Mouse (Mus musculus) cerebellum, adult 11 months (tissue): Measurements from ENCODE around the gene Ces2f.

Experiments used
- DNase-seq: peaks from one replicate; pipeline ENCODE4 v3.0.0; 2022

Ces2f gene

GRCm38 (mm10) chr8:104947056-104947455 is at the start of gene Ces2f:
Ces2f (plus strand) TSS chr8:104947356.
- no peak for DNase-seq

- no peak for DNase-seq
These were observed 45.4 kb upstream of the Ces2f start for GRCm38 (mm10) chr8:104901746-104902145.

GRCm38 (mm10) chr8:104907111-104907510 is 40.0 kb upstream of the Ces2f start:
- DNase-seq: no peak

DNA sequence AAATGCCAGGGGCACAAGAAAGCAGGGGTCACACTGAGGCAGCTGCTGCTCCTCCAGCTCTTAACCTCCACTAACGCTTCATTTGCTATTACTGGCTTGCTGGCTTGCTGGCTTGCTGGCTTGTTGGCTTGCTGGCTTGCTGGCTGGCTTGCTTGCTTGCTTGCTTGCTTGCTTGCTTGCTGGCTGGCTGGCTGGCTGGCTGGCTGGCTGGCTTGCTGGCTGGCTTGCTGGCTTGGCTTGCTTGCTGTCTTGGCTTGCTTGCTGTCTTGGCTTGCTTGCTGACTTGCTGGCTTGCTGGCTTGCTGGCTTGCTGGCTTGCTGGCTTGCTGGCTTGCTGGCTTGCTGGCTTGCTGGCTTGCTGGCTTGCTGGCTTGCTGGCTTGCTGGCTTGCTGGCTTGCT is 38.1 kb upstream of the Ces2f start:
- peak; percentile 70 for DNase-seq

DNA sequence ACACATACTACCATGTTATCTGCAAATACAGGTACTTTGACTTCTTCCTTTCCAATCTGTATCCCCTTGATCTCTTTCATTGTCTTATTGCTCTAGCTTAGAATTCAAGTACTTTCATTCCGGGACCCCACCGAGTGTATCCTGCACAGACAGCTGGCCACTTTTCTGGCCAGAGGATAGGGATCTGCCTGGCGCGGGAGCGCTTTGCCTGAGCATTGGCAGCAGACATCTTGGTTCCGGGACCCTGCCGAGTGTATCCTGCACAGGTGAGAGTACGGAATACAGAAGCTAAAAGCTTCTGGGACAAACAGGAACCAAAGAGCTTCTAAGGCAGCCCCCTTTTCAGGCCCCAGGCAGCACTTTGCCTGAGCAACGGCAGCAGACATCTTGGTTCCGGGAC is 37.5 kb upstream of the Ces2f start:
- DNase-seq: peak; percentile 6

DNA sequence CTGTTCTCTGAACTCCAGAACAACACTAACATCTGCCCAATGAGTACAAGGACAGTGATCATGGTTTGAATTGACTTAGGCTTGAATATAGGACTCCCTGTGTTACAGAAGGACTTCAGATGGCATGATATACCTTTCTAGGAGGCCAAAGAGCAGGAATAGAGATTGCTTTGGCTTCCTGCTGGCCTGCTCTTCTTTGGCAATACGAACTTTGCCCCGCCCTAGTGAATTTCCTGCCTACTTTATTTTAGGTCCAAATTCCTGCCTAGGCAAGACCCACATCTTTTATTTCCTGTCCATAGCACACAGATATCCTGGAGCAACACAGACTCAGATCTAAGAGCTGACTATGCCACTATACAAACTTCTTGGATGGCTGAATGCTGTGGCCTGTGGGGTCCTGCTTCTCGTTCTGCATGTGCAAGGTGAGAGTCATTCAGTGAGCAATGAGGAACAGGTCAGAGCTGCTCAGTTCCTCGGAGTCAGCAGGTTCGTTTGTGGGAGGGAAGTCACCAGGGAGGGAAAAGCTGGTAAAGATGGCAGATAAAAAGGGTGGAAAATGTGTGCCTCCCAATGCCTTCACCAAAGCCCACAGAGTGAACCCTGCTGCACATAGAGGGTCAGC is 21.1 kb upstream of the Ces2f start, which contains the start of gene Ces2e:
Gene Ces2e (plus strand): TSS at position 289 of the 625 bp plus-strand sequence.
- DNase-seq: no peak

DNA sequence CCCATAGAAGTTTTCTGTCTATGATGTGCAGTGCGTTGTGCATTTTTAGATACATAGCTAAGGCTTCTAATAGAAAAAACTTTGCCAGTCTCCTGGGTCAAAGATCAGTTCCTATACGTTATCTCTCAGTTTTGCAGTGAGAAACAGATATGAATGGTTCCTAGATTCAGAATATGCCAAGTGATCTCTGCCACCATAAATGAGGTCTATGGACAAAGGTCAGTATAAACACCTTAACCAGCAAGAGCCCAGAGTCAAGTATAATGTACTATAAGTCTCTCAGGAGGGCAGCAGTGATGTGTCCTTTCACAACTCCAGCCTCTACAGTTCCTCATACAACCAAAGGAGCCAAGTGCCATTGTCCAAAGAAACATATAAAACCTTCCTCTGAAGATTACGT is 19.9 kb upstream of the Ces2f start:
- DNase-seq: no peak

DNA sequence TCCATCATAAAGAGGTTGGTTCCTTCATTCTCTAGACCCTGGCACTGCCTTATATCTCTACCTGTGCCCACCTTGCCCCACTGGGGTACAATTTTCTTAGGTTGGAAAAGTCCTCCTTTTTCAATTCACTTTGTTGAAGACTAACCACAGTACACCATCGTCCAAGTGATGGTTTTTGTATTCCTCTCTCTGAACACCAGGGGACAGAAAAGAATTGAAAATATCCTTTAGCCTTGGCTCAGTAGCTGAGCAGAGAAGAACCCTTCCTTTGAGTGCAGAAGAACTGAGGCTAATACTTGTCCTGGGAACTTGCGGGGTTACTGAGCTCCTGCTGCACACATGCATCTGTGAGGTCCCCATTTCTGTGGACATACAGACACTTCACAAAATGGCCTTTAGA is 2.5 kb upstream of the Ces2f start:
- DNase-seq: no peak

- DNase-seq: no peak
These were observed 1.9 kb downstream of the Ces2f start for GRCm38 (mm10) chr8:104949031-104949430.

DNA sequence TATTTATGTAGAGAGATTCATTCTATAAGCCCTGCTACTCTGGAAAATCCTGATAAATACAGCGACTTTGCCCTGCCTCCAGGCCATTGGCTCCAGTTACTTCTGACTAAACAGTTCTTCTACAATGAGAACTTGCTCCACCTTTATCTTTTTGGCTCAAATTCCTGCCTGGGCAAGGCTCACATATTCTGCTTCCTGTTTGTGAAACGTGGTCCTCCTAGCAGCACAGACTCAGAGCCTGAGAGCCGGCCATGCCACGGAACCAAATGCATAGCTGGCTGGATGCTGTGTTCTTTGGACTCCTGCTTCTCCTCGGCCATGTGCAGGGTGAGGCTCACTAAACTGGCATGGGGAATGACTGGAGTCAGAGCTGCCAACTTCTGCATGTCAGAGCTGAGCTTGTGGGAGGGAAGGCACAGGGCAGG is 14.4 kb downstream of the Ces2f start, which contains the start of gene Ces2g:
Gene Ces2g (plus strand): TSS at position 182 of the 425 bp plus-strand sequence.
- no peak for DNase-seq

GRCm38 (mm10) chr8:104962229-104962901 is 15.2 kb downstream of the Ces2f start:
- no peak for DNase-seq

DNA sequence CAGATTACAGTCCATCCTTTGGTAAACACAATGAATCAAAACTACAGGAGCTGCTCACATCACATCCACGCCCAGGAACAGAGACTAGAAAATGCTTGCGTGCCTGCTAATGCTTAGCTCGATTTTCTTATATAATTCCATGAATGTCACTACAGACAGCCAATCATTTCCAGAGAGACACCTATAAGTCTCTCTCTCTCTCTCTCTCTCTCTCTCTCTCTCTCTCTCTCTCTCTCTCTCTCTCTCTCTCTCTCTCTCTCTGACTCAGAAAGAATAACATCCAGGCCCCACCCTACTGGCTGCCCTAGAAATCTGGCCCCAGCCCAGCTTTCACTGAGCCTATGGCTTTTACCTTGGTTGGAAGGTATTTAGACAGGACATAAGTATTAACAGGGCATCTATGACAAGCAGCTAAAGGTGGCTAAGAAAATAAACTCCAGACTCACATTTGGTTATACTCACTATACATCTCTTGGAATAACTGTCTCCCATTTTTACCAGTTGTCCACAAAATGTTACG is 16.3 kb downstream of the Ces2f start:
- no peak for DNase-seq

- DNase-seq: no peak
These were observed 37.0 kb downstream of the Ces2f start for GRCm38 (mm10) chr8:104984126-104984525.

- DNase-seq: peak; percentile 8
These were observed 37.8 kb downstream of the Ces2f start for GRCm38 (mm10) chr8:104984942-104985341.

- DNase-seq: no peak
These were observed 51.0 kb downstream of the Ces2f start for GRCm38 (mm10) chr8:104998191-104998590.

- DNase-seq: no peak
These were observed 52.0 kb downstream of the Ces2f start for GRCm38 (mm10) chr8:104999183-104999582.

DNA sequence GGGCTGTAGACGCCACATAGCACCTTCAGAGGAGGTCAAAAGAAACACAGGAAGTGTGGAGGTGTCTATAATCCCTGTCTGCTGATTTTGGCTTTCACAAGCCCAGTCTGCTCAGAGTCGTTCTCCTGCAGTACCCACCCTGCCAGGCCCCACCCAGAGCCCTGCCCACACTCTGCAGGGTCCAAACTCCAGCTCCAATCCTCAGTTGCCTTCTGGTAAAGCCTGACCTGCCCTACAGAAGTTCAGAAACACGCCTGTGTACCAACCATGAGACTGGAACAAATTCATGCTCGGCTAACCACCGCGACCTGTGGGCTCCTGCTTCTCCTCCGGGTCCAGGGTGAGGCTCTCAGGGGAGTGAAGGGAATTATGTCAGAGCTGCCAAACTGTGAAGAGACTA is 53.4 kb downstream of the Ces2f start, which contains the start of gene Ces2h:
Gene Ces2h (plus strand): TSS at position 268 of the 400 bp plus-strand sequence.
- no peak for DNase-seq
